Mouse (Mus musculus): ENCODE data around the gene Cdip1.

DNA sequence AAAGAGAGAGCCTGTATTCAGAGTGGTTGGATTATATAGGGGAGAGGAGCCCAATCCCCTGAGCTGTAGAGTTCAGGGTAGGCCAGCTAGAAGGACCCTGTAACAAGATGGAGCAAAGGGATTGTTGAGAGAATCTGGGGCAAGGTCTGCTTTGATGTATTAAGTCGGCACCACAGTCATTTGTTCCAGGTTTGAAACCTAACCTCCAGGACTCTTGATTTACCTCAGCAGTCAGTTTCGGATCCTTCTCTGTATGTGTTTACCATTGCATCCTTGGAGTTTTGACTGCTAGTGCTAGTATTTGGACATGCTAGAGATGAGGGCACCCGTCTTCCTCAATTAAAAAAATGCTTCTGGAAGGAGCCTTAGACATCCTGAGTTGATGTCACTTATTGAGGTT, 37.9 kb downstream of the Cdip1 start:
- TF ChIP-seq POLR2A (IDR thresholded peaks at IDR 0.05; ENCODE audit: low read depth, low read length) (no peak), CTCF (IDR thresholded peaks at IDR 0.05; ENCODE audit: borderline replicate concordance, insufficient read depth, low read length) (no peak)
